Mouse (Mus musculus): ENCODE results near the gene Tmem184b.

DNA sequence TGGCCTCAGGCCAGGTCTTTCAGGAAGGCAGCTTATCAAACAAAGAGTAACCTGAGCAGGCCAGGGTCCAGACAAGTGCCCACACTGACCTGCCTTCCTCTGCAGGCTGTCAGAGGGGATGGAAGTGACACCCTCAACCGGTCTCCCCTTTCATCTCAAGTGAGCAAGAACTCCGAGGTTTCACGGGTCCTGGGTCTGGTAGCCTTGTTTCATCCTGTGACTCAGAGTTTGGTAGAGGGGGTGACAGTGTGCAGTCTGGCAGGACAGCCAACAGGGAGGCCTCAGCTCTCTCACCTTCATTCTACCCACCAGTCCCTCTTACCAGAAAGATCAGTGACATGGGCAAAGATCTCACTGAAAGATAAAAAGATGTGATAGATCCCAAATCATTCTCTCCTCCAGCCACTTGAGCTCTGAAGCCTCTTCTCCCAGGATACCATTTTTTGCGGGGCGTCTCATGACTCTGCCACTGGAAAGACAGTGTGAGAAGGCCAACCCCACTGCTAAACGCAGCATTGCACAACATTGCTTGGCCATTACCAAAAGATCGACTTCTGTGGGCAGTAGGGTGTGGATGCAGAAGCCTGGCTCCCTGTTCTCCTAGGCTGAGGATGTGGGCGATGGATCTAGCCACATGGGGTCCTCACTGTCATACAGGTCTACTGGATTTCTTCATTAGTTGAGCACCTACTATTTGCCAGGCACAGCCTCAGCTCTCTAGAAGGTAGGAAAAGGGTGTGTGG lies 57.1 kb downstream of the Tmem184b start, which contains the start of gene Maff:
- TF ChIP-seq GATA1 (IDR thresholded peaks at IDR 0.05; ENCODE audit: low read length) (no peak), TAL1 (IDR thresholded peaks at IDR 0.05; ENCODE audit: low read length) (no peak)
